Mouse (Mus musculus): ENCODE results near the gene Gm40193. TPM values are rescaled to one million over a fixed set of nuclear protein-coding genes. Genes with fewer than 3 reads are reported as not detected.
"Not testable (repeated sequence)": the region's sequence is repeated elsewhere in the genome, so short reads cannot be mapped to it uniquely, and the experiment has no call there.

The Gm40193 gene
- polyA plus RNA-seq, 1 experiment from 2014 or later, result not detected

GRCm38 (mm10) chr11:70526211-70526610 lies 6.5 kb downstream of the Gm40193 start:
- Histone ChIP-seq H3K4me1 (replicated peaks; ENCODE audit: control insufficient read depth, insufficient read depth, low read length) (peaks cover 5% of the 10 kb centered on the region), H3K9ac (ENCODE audit: low read length) (peak overlapping the region; percentile 81), H3K4me2 (ENCODE audit: low read depth, low read length) (peak overlapping the region; percentile 58), H3K36me3 (ENCODE audit: control insufficient read depth, insufficient read depth, low read length) (peaks cover 18% of the 10 kb centered on the region), H3K27me3 (ENCODE audit: control insufficient read depth, insufficient read depth, low read depth, low read length) (no peaks in the 10 kb centered on the region), H3K27ac (ENCODE audit: low read length) (no peak overlapping the region), H3K9me3 (ENCODE audit: control insufficient read depth, low read length) (no peaks in the 10 kb centered on the region), H3K4me3 (ENCODE audit: low read length) (peak overlapping the region; percentile 78)
- ATAC-seq (ENCODE audit: low read depth), result no peak
- WGBS, result 78% methylated on average over 12 of the region's 12 CpGs

GRCm38 (mm10) chr11:70525726-70526125 lies 7.0 kb downstream of the Gm40193 start:
- H3K4me2 ChIP-seq (ENCODE audit: low read depth, low read length), result peak overlapping the region; percentile 58
- peaks cover 5% of the 10 kb centered on the region for H3K4me1 ChIP-seq (replicated peaks; ENCODE audit: control insufficient read depth, insufficient read depth, low read length)
- H3K36me3 ChIP-seq (ENCODE audit: control insufficient read depth, insufficient read depth, low read length), result peaks cover 18% of the 10 kb centered on the region
- H3K4me3 ChIP-seq (ENCODE audit: low read length), result peak overlapping the region; percentile 78
- H3K9me3 ChIP-seq (ENCODE audit: control insufficient read depth, low read length), result no peaks in the 10 kb centered on the region
- peak; percentile 42 for ATAC-seq (ENCODE audit: low read depth)
- no peak overlapping the region for H3K27ac ChIP-seq (ENCODE audit: low read length)
- 1% methylated on average over 12 of the region's 12 CpGs for WGBS
- no peaks in the 10 kb centered on the region for H3K27me3 ChIP-seq (ENCODE audit: control insufficient read depth, insufficient read depth, low read depth, low read length)
- H3K9ac ChIP-seq (ENCODE audit: low read length), result peak overlapping the region; percentile 81

GRCm38 (mm10) chr11:70525184-70525678 lies 7.5 kb downstream of the Gm40193 start, which contains the start of gene Psmb6:
Gene Psmb6 (plus strand): TSS chr11:70525367.
- H3K4me1 ChIP-seq (replicated peaks; ENCODE audit: control insufficient read depth, insufficient read depth, low read length), result peaks cover 5% of the 10 kb centered on the region
- no peaks in the 10 kb centered on the region for H3K27me3 ChIP-seq (ENCODE audit: control insufficient read depth, insufficient read depth, low read depth, low read length)
- H3K27ac ChIP-seq (ENCODE audit: low read length), result no peak within 1 kb of the TSS
- H3K9ac ChIP-seq (ENCODE audit: low read length), result peak within 1 kb of the TSS; percentile 81
- ATAC-seq (ENCODE audit: low read depth), result peak; percentile 95
- 0% methylated on average over 25 of the region's 26 CpGs for WGBS
- peak within 1 kb of the TSS; percentile 58 for H3K4me2 ChIP-seq (ENCODE audit: low read depth, low read length)
- peak within 1 kb of the TSS; percentile 78 for H3K4me3 ChIP-seq (ENCODE audit: low read length)
- no peaks in the 10 kb centered on the region for H3K9me3 ChIP-seq (ENCODE audit: control insufficient read depth, low read length)
- H3K36me3 ChIP-seq (ENCODE audit: control insufficient read depth, insufficient read depth, low read length), result peaks cover 18% of the 10 kb centered on the region

- ATAC-seq (ENCODE audit: low read depth), result no peak
- Histone ChIP-seq H3K9ac (ENCODE audit: low read length) (peak overlapping the region; percentile 36), H3K9me3 (ENCODE audit: control insufficient read depth, low read length) (no peaks in the 10 kb centered on the region), H3K27ac (ENCODE audit: low read length) (no peak overlapping the region), H3K4me1 (replicated peaks; ENCODE audit: control insufficient read depth, insufficient read depth, low read length) (peaks cover 8% of the 10 kb centered on the region), H3K4me3 (ENCODE audit: low read length) (peak overlapping the region; percentile 78), H3K4me2 (ENCODE audit: low read depth, low read length) (peak overlapping the region; percentile 37), H3K36me3 (ENCODE audit: control insufficient read depth, insufficient read depth, low read length) (peaks cover 18% of the 10 kb centered on the region), H3K27me3 (ENCODE audit: control insufficient read depth, insufficient read depth, low read depth, low read length) (no peaks in the 10 kb centered on the region)
- 4% methylated on average over 8 of the region's 8 CpGs for WGBS
These were observed 8.0 kb downstream of the Gm40193 start for GRCm38 (mm10) chr11:70524782-70525181.

GRCm38 (mm10) chr11:70523306-70523989 lies 9.3 kb downstream of the Gm40193 start:
- not testable (repeated sequence) for ATAC-seq (ENCODE audit: low read depth); H3K9ac ChIP-seq (ENCODE audit: low read length); H3K27ac ChIP-seq (ENCODE audit: low read length); H3K27me3 ChIP-seq (ENCODE audit: control insufficient read depth, insufficient read depth, low read depth, low read length); H3K4me3 ChIP-seq (ENCODE audit: low read length); H3K4me1 ChIP-seq (replicated peaks; ENCODE audit: control insufficient read depth, insufficient read depth, low read length); H3K4me2 ChIP-seq (ENCODE audit: low read depth, low read length); H3K9me3 ChIP-seq (ENCODE audit: control insufficient read depth, low read length)
- 78% methylated on average over 8 of the region's 8 CpGs for WGBS
- H3K36me3 ChIP-seq (ENCODE audit: control insufficient read depth, insufficient read depth, low read length), result peaks cover 17% of the 10 kb centered on the region

GRCm38 (mm10) chr11:70520178-70520769 lies 12.5 kb downstream of the Gm40193 start:
- H3K9ac ChIP-seq (ENCODE audit: low read length), result peak overlapping the region; percentile 73
- peak overlapping the region; percentile 69 for H3K27ac ChIP-seq (ENCODE audit: low read length)
- H3K4me1 ChIP-seq (replicated peaks; ENCODE audit: control insufficient read depth, insufficient read depth, low read length), result peaks cover 3% of the 10 kb centered on the region; the same call in 1 of the 2 replicates
- H3K9me3 ChIP-seq (ENCODE audit: control insufficient read depth, low read length), result no peaks in the 10 kb centered on the region
- no peaks in the 10 kb centered on the region for H3K36me3 ChIP-seq (ENCODE audit: control insufficient read depth, insufficient read depth, low read length)
- H3K27me3 ChIP-seq (ENCODE audit: control insufficient read depth, insufficient read depth, low read depth, low read length), result no peaks in the 10 kb centered on the region
- H3K4me3 ChIP-seq (ENCODE audit: low read length), result peak overlapping the region; percentile 49
- H3K4me2 ChIP-seq (ENCODE audit: low read depth, low read length), result peak overlapping the region; percentile 68
- WGBS, result 7% methylated on average over 41 of the region's 41 CpGs
- ATAC-seq (ENCODE audit: low read depth), result peak; percentile 64

- no peaks in the 10 kb centered on the region for H3K27me3 ChIP-seq (ENCODE audit: control insufficient read depth, insufficient read depth, low read depth, low read length)
- peak within 1 kb of the TSS; percentile 73 for H3K9ac ChIP-seq (ENCODE audit: low read length)
- 0 out of 2 replicates have a peak, but pooled peaks cover 3% of the 10 kb centered on the region for H3K4me1 ChIP-seq (replicated peaks; ENCODE audit: control insufficient read depth, insufficient read depth, low read length)
- peak within 1 kb of the TSS; percentile 49 for H3K4me3 ChIP-seq (ENCODE audit: low read length)
- no peaks in the 10 kb centered on the region for H3K36me3 ChIP-seq (ENCODE audit: control insufficient read depth, insufficient read depth, low read length)
- peak within 1 kb of the TSS; percentile 68 for H3K4me2 ChIP-seq (ENCODE audit: low read depth, low read length)
- no peaks in the 10 kb centered on the region for H3K9me3 ChIP-seq (ENCODE audit: control insufficient read depth, low read length)
- no peak for ATAC-seq (ENCODE audit: low read depth)
- H3K27ac ChIP-seq (ENCODE audit: low read length), result peak within 1 kb of the TSS; percentile 69; the same call in 1 of the 2 replicates
- 75% methylated on average over 10 of the region's 10 CpGs for WGBS
These were observed 13.8 kb downstream of the Gm40193 start, which contains the start of gene Gltpd2 for GRCm38 (mm10) chr11:70518923-70519322. Gene Gltpd2 (plus strand): TSS chr11:70519196.

GRCm38 (mm10) chr11:70518436-70518835 lies 14.3 kb downstream of the Gm40193 start:
- Histone ChIP-seq H3K36me3 (ENCODE audit: control insufficient read depth, insufficient read depth, low read length) (no peaks in the 10 kb centered on the region), H3K27me3 (ENCODE audit: control insufficient read depth, insufficient read depth, low read depth, low read length) (no peaks in the 10 kb centered on the region), H3K4me3 (ENCODE audit: low read length) (no peak overlapping the region), H3K4me1 (replicated peaks; ENCODE audit: control insufficient read depth, insufficient read depth, low read length) (0 out of 2 replicates have a peak, but pooled peaks cover 3% of the 10 kb centered on the region), H3K27ac (ENCODE audit: low read length) (no peak overlapping the region), H3K4me2 (ENCODE audit: low read depth, low read length) (no peak overlapping the region), H3K9me3 (ENCODE audit: control insufficient read depth, low read length) (no peaks in the 10 kb centered on the region), H3K9ac (ENCODE audit: low read length) (no peak overlapping the region)
- no peak for ATAC-seq (ENCODE audit: low read depth)
- 38% methylated on average over 1 of the region's 1 CpGs for WGBS

GRCm38 (mm10) chr11:70516352-70516751 lies 16.4 kb downstream of the Gm40193 start:
- Histone ChIP-seq H3K4me1 (replicated peaks; ENCODE audit: control insufficient read depth, insufficient read depth, low read length) (0 out of 2 replicates have a peak, but pooled peaks cover 3% of the 10 kb centered on the region), H3K9me3 (ENCODE audit: control insufficient read depth, low read length) (no peaks in the 10 kb centered on the region), H3K4me3 (ENCODE audit: low read length) (no peak overlapping the region), H3K4me2 (ENCODE audit: low read depth, low read length) (no peak overlapping the region), H3K27ac (ENCODE audit: low read length) (no peak overlapping the region), H3K27me3 (ENCODE audit: control insufficient read depth, insufficient read depth, low read depth, low read length) (no peaks in the 10 kb centered on the region), H3K36me3 (ENCODE audit: control insufficient read depth, insufficient read depth, low read length) (no peaks in the 10 kb centered on the region), H3K9ac (ENCODE audit: low read length) (no peak overlapping the region)
- ATAC-seq (ENCODE audit: low read depth), result no peak
- WGBS, result 8% methylated on average over 2 of the region's 2 CpGs
